ENCODE assay signal across 9 mouse cellular contexts in genomic region chr10:4105676-4106528, GRCm38 (mm10).
DNase-seq lines count a peak whose midpoint lies in the region; ATAC-seq lines count a peak whose summit lies in the region.
"Had no signal": no experiment of that assay in that cellular context is flagged by ENCODE, and none has a peak within 500 bp of the region (broad histone marks: within the 10 kb centered on the region; RNA-seq: fewer than 3 reads in every experiment).

No protein-coding gene starts in this region.

- H3K9ac ChIP-seq in liver, embryonic 12.5 days: no peak overlapping the region
- no peak overlapping the region for H3K9ac ChIP-seq in forebrain, embryonic 14.5 days (ENCODE audit: low read length)
- no peak overlapping the region for H3K9ac ChIP-seq in kidney, embryonic 16.5 days (replicated peaks; ENCODE audit: low read length)
- H3K9ac ChIP-seq in midbrain, embryonic 16.5 days (ENCODE audit: low read depth, low read length): no peak overlapping the region
- H3K9ac ChIP-seq: liver, embryonic 14.5 days had no signal

- no peak overlapping the region; the same call in 1 of the 2 replicates for H3K27ac ChIP-seq in liver, embryonic 12.5 days
- peak overlapping the region; percentile 58 for H3K27ac ChIP-seq in forebrain, embryonic 14.5 days (ENCODE audit: low read depth, low read length)
- peak overlapping the region; percentile 89 for H3K27ac ChIP-seq in kidney, embryonic 16.5 days (ENCODE audit: low read length)
- peak overlapping the region; percentile 64 for H3K27ac ChIP-seq in midbrain, embryonic 16.5 days (ENCODE audit: low read length)
- H3K27ac ChIP-seq: liver, embryonic 14.5 days had no signal

- H3K27me3 ChIP-seq in liver, embryonic 12.5 days (replicated peaks): no peaks in the 10 kb centered on the region
- H3K27me3 ChIP-seq in forebrain, embryonic 14.5 days (replicated peaks; ENCODE audit: control insufficient read depth, insufficient read depth, low read length): no peaks in the 10 kb centered on the region
- no peaks in the 10 kb centered on the region for H3K27me3 ChIP-seq in kidney, embryonic 16.5 days (ENCODE audit: insufficient read depth, low read length)
- H3K27me3 ChIP-seq in midbrain, embryonic 16.5 days (ENCODE audit: control insufficient read depth, insufficient read depth, low read depth, low read length): no peaks in the 10 kb centered on the region

- peaks cover 14% of the 10 kb centered on the region for H3K4me1 ChIP-seq in liver, embryonic 12.5 days
- H3K4me1 ChIP-seq in forebrain, embryonic 14.5 days (ENCODE audit: control insufficient read depth, insufficient read depth, low read length): peaks cover 16% of the 10 kb centered on the region
- peaks cover 46% of the 10 kb centered on the region for H3K4me1 ChIP-seq in kidney, embryonic 16.5 days (ENCODE audit: insufficient read depth, low read length)
- peaks cover 10% of the 10 kb centered on the region for H3K4me1 ChIP-seq in midbrain, embryonic 16.5 days (ENCODE audit: control insufficient read depth, insufficient read depth, low read length)

- H3K4me2 ChIP-seq in liver, embryonic 12.5 days: no peak overlapping the region
- peak overlapping the region; percentile 29 for H3K4me2 ChIP-seq in forebrain, embryonic 14.5 days (ENCODE audit: low read length)
- no peak overlapping the region for H3K4me2 ChIP-seq in kidney, embryonic 16.5 days (replicated peaks; ENCODE audit: low read depth, low read length)
- peak overlapping the region; percentile 31 for H3K4me2 ChIP-seq in midbrain, embryonic 16.5 days (ENCODE audit: low read length)

- 73% methylated on average over 10 of the region's 10 CpGs for WGBS in liver, embryonic 12.5 days (ENCODE audit: insufficient replicate concordance)
- 1% methylated on average over 10 of the region's 10 CpGs for WGBS in forebrain, embryonic 14.5 days
- 22% methylated on average over 10 of the region's 10 CpGs for WGBS in kidney, embryonic 16.5 days
- 21% methylated on average over 10 of the region's 10 CpGs for WGBS in midbrain, embryonic 16.5 days

- no peak for ATAC-seq in liver, embryonic 12.5 days
- ATAC-seq in forebrain, embryonic 14.5 days: peak; percentile 65
- peak; percentile 12; the same call in 1 of the 2 replicates for ATAC-seq in kidney, embryonic 16.5 days (ENCODE audit: low FRiP score, low TSS enrichment)
- ATAC-seq in midbrain, embryonic 16.5 days: peak; percentile 59

- no peak overlapping the region for H3K4me3 ChIP-seq in liver, embryonic 12.5 days
- H3K4me3 ChIP-seq in forebrain, embryonic 14.5 days (ENCODE audit: low read depth, low read length): no peak overlapping the region
- H3K4me3 ChIP-seq in kidney, embryonic 16.5 days (ENCODE audit: low read length): no peak overlapping the region
- H3K4me3 ChIP-seq in midbrain, embryonic 16.5 days (ENCODE audit: low read depth, low read length): no peak overlapping the region

- peaks cover 81% of the 10 kb centered on the region for H3K36me3 ChIP-seq in liver, embryonic 12.5 days
- no peaks in the 10 kb centered on the region for H3K36me3 ChIP-seq in forebrain, embryonic 14.5 days (ENCODE audit: control insufficient read depth, insufficient read depth, low read length)
- H3K36me3 ChIP-seq in kidney, embryonic 16.5 days (ENCODE audit: insufficient read depth, low read length): no peaks in the 10 kb centered on the region
- H3K36me3 ChIP-seq in midbrain, embryonic 16.5 days (ENCODE audit: control insufficient read depth, insufficient read depth, low read length): no peaks in the 10 kb centered on the region

- peak; percentile 23 for DNase-seq in liver
- peak; percentile 74 for DNase-seq in forebrain, embryonic 14.5 days (ENCODE audit: low spot score)
- no peak for DNase-seq in right cerebral cortex, postnatal 14 days
- DNase-seq in adrenal gland, postnatal 14 days: no peak
- DNase-seq in cerebellum, adult 8-10 months: no peak

- no peaks in the 10 kb centered on the region for H3K9me3 ChIP-seq in liver, embryonic 12.5 days (replicated peaks)
- no peaks in the 10 kb centered on the region for H3K9me3 ChIP-seq in forebrain, embryonic 14.5 days (replicated peaks; ENCODE audit: control insufficient read depth, low read length)
- H3K9me3 ChIP-seq in kidney, embryonic 16.5 days (ENCODE audit: low read length): no peaks in the 10 kb centered on the region
- H3K9me3 ChIP-seq in midbrain, embryonic 16.5 days (replicated peaks; ENCODE audit: control insufficient read depth, low read length, poor library complexity, severe bottlenecking): no peaks in the 10 kb centered on the region

Comparison
In these comparisons a context has a peak if more than half of its experiments do, and no peak if none do; other contexts are left out.
1. DNase-seq: peak in liver (single experiment) and forebrain, embryonic 14.5 days (single experiment); none in right cerebral cortex, postnatal 14 days (single experiment), adrenal gland, postnatal 14 days (single experiment) and cerebellum, adult 8-10 months (single experiment).
2. H3K4me2 ChIP-seq: peak in forebrain, embryonic 14.5 days (single experiment) and midbrain, embryonic 16.5 days (single experiment); none in liver, embryonic 12.5 days (single experiment) and kidney, embryonic 16.5 days (single experiment).